Mouse (Mus musculus) kidney, adult 2 months (tissue): ENCODE data around the gene Lrmda. TPM values are rescaled to one million over a fixed set of nuclear protein-coding genes. Genes with fewer than 3 reads are reported as not detected.

Experiments
- DNase-seq: peaks from one replicate; pipeline ENCODE4 v3.0.0; 2021
- H3K27ac ChIP-seq: fragments of 200-500 bp; 2 replicates; pipeline ENCODE4 v1.5.1; 2012; ENCODE audit warnings: low read depth, low read length, control low read depth, inconsistent platforms; ENCODE audit not compliant: insufficient read depth
- H3K27me3 ChIP-seq: fragments of 200-500 bp; replicated peaks from 2 replicates; pipeline ENCODE4 v1.6.1; 2012; ENCODE audit warnings: mild to moderate bottlenecking, moderate library complexity, low read length, inconsistent platforms; ENCODE audit not compliant: control insufficient read depth, insufficient read depth
- H3K36me3 ChIP-seq: fragments of 200-500 bp; 2 replicates; pipeline ENCODE4 v1.6.1; 2012; ENCODE audit warnings: mild to moderate bottlenecking, moderate library complexity, low read length, inconsistent platforms; ENCODE audit not compliant: control insufficient read depth, insufficient read depth
- H3K4me1 ChIP-seq: fragments of 200-500 bp; 2 replicates; pipeline ENCODE4 v1.6.1; 2011; ENCODE audit warnings: low read length; ENCODE audit not compliant: control insufficient read depth, insufficient read depth
- H3K4me3 ChIP-seq: fragments of 200-500 bp; 2 replicates; pipeline ENCODE4 v1.5.1; 2011; ENCODE audit warnings: mild to moderate bottlenecking, low read depth, low read length, control low read depth; ENCODE audit not compliant: insufficient read depth
- CTCF ChIP-seq: fragments of 200-500 bp; conservative IDR thresholded peaks from 2 replicates; pipeline ENCODE4 v1.5.1; 2011; ENCODE audit warnings: low read depth, mild to moderate bottlenecking, control low read depth, low read length, moderate library complexity, mixed read lengths; ENCODE audit not compliant: insufficient read depth, insufficient read length
- POLR2A ChIP-seq: fragments of 200-500 bp; IDR thresholded peaks from one replicate; pipeline ENCODE4 v1.6.1; 2011; ENCODE audit warnings: low read depth, low read length, control low read depth
- WGBS: fragments of 180-500 bp; shearing (Covaris S2); methylation state at CpG from one replicate; pipeline ENCODE4 v1.1.7; 2018; 5-methylcytosine and 5-hydroxymethylcytosine counted together
- polyA plus RNA-seq: library from polyadenylated mRNA; depleted of rRNA; stranded (reverse); fragments of >200 nt; gene quantifications from 2 replicates; pipeline ENCODE4 v1.2.3, GENCODE M21; 2012

The Lrmda gene
- polyA plus RNA-seq, 1 experiment, result 3.3 TPM

- WGBS, result 84% methylated on average over 5 of the region's 5 CpGs
- DNase-seq, result no peak
Observed at GRCm38 (mm10) chr14:22754633-22755032, 735.1 kb downstream of the Lrmda start.

GRCm38 (mm10) chr14:22757493-22757892 is 738.0 kb downstream of the Lrmda start:
- Histone ChIP-seq H3K27me3 (no peaks in the 10 kb centered on the region), H3K4me1 (peaks cover 11% of the 10 kb centered on the region), H3K36me3 (no peaks in the 10 kb centered on the region), H3K4me3 (no peak overlapping the region), H3K27ac (no peak overlapping the region)
- no peak for TF ChIP-seq POLR2A
- peak; percentile 67 for DNase-seq
- 86% methylated on average over 3 of the region's 3 CpGs for WGBS

More at GRCm38 (mm10) chr14:22754633-22755032, 735.1 kb downstream of the Lrmda start:
- no peak overlapping the region for H3K27ac ChIP-seq
- no peaks in the 10 kb centered on the region for H3K36me3 ChIP-seq
- TF ChIP-seq POLR2A (no peak), CTCF (no peak)
- 0 out of 2 replicates have a peak, but pooled peaks cover 1% of the 10 kb centered on the region for H3K27me3 ChIP-seq
- peaks cover 5% of the 10 kb centered on the region for H3K4me1 ChIP-seq
- no peak overlapping the region for H3K4me3 ChIP-seq

DNA sequence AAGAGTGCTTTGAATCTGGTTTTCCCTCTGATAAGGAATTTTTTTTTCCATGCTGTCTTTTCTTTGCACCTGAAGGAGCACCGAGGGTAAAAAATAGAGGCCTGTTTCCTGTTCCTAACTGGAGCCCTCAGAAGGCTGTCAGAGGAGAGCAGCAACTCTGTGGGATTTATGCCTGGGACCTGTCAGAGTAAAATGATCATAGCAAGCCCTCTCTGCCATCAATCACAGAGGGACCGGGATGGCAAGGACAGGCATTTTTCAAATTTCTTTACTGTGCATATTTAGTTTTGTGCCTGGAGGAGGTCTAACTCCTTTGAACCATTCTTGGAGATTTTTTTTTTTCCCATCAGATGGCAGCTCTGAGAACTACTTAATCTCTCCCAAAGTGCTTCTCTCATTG is 739.7 kb downstream of the Lrmda start:
- TF ChIP-seq CTCF (no peak), POLR2A (no peak)
- Histone ChIP-seq H3K4me3 (no peak overlapping the region), H3K36me3 (no peaks in the 10 kb centered on the region), H3K27me3 (no peaks in the 10 kb centered on the region), H3K4me1 (peaks cover 11% of the 10 kb centered on the region), H3K27ac (peak overlapping the region; percentile 93)
- 42% methylated on average over 2 of the region's 2 CpGs for WGBS
- peak; percentile 44 for DNase-seq

- Histone ChIP-seq H3K36me3 (no peaks in the 10 kb centered on the region), H3K27ac (peak overlapping the region; percentile 93), H3K4me3 (no peak overlapping the region), H3K4me1 (peaks cover 11% of the 10 kb centered on the region), H3K27me3 (no peaks in the 10 kb centered on the region)
- no peak for TF ChIP-seq CTCF
- TF ChIP-seq POLR2A, result no peak
- peak; percentile 76 for DNase-seq
Observed at GRCm38 (mm10) chr14:22759673-22760072, 740.2 kb downstream of the Lrmda start.

DNA sequence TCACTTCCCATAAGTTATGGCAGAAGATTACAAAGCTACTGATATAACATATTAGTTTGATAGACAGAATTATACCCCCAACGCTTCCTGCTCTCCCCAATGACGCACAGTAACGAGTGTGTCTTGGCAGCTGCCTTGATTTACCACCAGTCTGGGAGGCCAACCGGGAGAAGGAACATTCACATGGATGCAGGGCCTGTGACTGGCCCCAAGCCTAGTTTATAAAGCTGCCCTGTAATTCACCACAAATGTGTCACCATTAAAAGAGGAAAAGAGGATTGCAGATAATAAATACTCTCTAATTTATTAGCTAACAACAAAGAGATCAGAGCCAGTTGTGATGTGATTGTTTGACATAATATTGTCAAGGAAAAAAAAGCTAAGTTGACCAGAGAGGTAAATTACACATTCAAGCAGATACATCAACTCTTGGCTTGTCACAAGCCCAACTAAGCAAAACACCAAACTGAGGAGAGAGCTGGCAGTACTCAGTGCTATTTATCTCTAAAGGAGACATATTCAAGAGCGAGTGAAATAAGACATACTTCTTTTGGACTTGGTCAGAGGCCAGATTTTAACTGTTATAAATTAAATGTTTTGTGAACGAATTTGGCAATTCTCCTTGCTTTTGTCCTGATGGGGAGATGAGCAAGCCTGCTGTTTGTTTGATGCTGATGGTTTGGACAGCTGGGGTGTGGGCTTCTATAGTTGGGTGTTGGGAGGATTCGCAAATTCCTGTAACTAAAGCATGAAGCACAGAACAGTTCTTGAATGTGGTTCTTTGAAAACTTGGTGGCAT is 740.9 kb downstream of the Lrmda start:
- Histone ChIP-seq H3K27ac (peak overlapping the region; percentile 93), H3K36me3 (no peaks in the 10 kb centered on the region), H3K4me1 (peaks cover 11% of the 10 kb centered on the region), H3K27me3 (no peaks in the 10 kb centered on the region), H3K4me3 (no peak overlapping the region)
- WGBS, result 53% methylated on average over 7 of the region's 7 CpGs
- peak; percentile 83 for DNase-seq
- TF ChIP-seq POLR2A (no peak), CTCF (no peak)

GRCm38 (mm10) chr14:22781709-22782108 is 762.2 kb downstream of the Lrmda start:
- TF ChIP-seq POLR2A, result no peak
- TF ChIP-seq CTCF, result peak; percentile 52
- H3K27me3 ChIP-seq, result no peaks in the 10 kb centered on the region
- H3K27ac ChIP-seq, result peak overlapping the region; percentile 90
- H3K4me1 ChIP-seq, result peaks cover 30% of the 10 kb centered on the region
- H3K4me3 ChIP-seq, result no peak overlapping the region
- no peaks in the 10 kb centered on the region for H3K36me3 ChIP-seq
- peak; percentile 82 for DNase-seq
- 61% methylated on average over 2 of the region's 2 CpGs for WGBS

- H3K27ac ChIP-seq, result peak overlapping the region; percentile 90
- DNase-seq, result peak; percentile 71
- no peaks in the 10 kb centered on the region for H3K36me3 ChIP-seq
- no peak overlapping the region for H3K4me3 ChIP-seq
- 29% methylated on average over 2 of the region's 2 CpGs for WGBS
- peaks cover 35% of the 10 kb centered on the region for H3K4me1 ChIP-seq
- H3K27me3 ChIP-seq, result no peaks in the 10 kb centered on the region
- TF ChIP-seq POLR2A (no peak), CTCF (no peak; the same call in 1 of the 2 replicates)
Observed at GRCm38 (mm10) chr14:22782365-22782764, 762.9 kb downstream of the Lrmda start.
